Mouse (Mus musculus) midbrain, embryonic 10.5 days (tissue): ENCODE data around the gene Tead3. TPM values are rescaled to one million over a fixed set of nuclear protein-coding genes. Genes with fewer than 3 reads are reported as not detected.

Experiments used
- DNase-seq: peaks from one replicate; pipeline ENCODE4 v3.0.0-alpha.2; 2017; ENCODE audit warnings: low spot score
- H3K27ac ChIP-seq: fragments of 300-500 bp; sonication (generic); replicated peaks from 2 replicates; pipeline ENCODE4 v1.5.1; 2016; ENCODE audit warnings: mild to moderate bottlenecking
- H3K27me3 ChIP-seq: fragments of 300-500 bp; sonication (generic); 2 replicates; pipeline ENCODE4 v1.6.1; 2016; ENCODE audit warnings: low read depth, mild to moderate bottlenecking; ENCODE audit not compliant: poor library complexity, severe bottlenecking
- H3K36me3 ChIP-seq: fragments of 300-500 bp; sonication (generic); 2 replicates; pipeline ENCODE4 v1.6.1; 2016; ENCODE audit warnings: mild to moderate bottlenecking, moderate library complexity
- H3K4me1 ChIP-seq: fragments of 300-500 bp; sonication (generic); 2 replicates; pipeline ENCODE4 v1.6.1; 2016
- H3K4me3 ChIP-seq: fragments of 300-500 bp; sonication (generic); 2 replicates; pipeline ENCODE4 v1.5.1; 2016; ENCODE audit warnings: mild to moderate bottlenecking, moderate library complexity
- H3K9me3 ChIP-seq: fragments of 300-500 bp; sonication (generic); replicated peaks from 2 replicates; pipeline ENCODE4 v1.6.1; 2016; ENCODE audit warnings: mild to moderate bottlenecking
- WGBS: fragments of 180-500 bp; shearing (Covaris S2); methylation state at CpG from one replicate; pipeline ENCODE4 v1.1.7; 2016; 5-methylcytosine and 5-hydroxymethylcytosine counted together
- polyA plus RNA-seq: library from polyadenylated mRNA; unstranded; fragments of >200 nt; fragmentation: Nextera tagmentation; extraction: Ambion mirVana; gene quantifications from 2 replicates; pipeline ENCODE4 v1.2.1, GENCODE M21; 2016

Tead3 gene
- 5.0 and 5.2 TPM in 2 replicates for polyA plus RNA-seq

DNA sequence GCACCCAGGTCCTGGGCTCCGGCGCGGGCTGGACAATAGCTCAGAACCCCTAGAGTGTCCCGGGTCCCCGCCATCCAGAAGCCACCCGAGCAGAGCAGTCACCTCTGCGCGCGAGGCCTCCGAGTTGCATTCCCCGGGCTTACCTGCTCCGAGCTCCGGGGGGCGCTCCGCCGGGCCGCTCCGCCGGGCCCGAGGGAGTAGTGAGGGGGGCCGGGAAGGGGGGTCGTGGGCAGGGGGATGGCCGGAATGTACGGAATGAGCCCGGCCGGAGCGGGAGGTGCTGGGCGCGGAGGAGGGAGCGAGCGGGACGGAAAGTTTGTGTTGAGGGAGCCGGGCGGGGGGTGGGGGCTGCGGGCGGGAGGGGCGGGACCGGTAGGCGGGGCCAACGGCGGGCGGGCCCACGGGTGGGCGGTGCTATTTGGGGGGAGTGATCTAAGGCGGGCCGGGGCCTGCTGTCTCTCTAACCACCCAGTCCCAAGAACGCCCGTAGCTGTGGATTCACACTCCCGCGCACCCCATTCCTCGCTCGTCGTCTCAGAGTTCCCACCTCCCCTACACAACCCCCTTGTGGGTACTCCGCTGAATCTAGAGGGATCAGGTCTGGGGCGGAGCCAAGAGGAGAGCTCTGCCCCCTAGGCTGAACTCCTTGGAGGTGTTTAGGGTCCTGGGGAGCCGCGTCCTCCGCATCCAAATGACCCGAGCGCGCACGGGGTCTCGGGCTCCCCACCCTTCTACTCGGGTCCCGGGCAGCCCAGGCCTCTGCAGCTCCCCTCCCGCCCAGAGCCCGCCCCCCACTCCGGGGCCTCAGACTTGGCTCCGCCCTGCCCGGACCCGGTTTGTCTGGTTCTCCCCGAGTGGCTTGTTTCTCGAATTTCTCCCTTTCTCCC, at the start of gene Tead3:
TSS of gene Tead3 (minus strand) at position 352 of the 887 bp plus-strand sequence.
- peak; percentile 88 for DNase-seq

DNA sequence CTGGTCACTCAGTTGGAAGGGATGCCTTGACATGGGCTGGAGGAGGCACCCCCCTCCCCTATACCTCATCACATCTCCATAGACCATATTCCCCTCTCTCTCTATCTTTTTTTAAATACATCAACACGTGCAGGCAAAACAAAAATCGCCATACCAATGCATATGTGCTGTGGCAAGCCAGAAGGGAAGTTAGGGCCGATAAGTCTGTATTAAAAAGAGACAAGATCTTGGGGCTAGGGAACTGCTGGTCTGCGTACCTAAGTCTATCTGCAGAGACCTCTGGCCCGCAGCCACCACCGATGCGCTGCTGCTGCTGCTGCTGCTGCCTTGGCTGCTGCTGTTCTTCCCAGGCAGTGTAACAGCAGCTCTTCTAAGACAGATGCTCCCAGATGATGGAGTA, 44.4 kb upstream of the Tead3 start:
- H3K9me3 ChIP-seq = no peaks in the 10 kb centered on the region
- H3K27ac ChIP-seq = no peak overlapping the region
- H3K27me3 ChIP-seq = no peaks in the 10 kb centered on the region
- no peak overlapping the region for H3K4me3 ChIP-seq
- H3K4me1 ChIP-seq = peaks cover 10% of the 10 kb centered on the region
- DNase-seq = no peak
- H3K36me3 ChIP-seq = peaks cover 29% of the 10 kb centered on the region
- WGBS = 87% methylated on average over 7 of the region's 7 CpGs

More for the DNA sequence above, at the start of gene Tead3:
- Histone ChIP-seq H3K27me3 (peaks cover 74% of the 10 kb centered on the region), H3K36me3 (no peaks in the 10 kb centered on the region), H3K27ac (peak within 1 kb of the TSS; percentile 91), H3K4me1 (peaks cover 59% of the 10 kb centered on the region), H3K4me3 (peak within 1 kb of the TSS; percentile 85), H3K9me3 (no peaks in the 10 kb centered on the region)
- under 1% methylated on average over 71 of the region's 73 CpGs for WGBS

DNA sequence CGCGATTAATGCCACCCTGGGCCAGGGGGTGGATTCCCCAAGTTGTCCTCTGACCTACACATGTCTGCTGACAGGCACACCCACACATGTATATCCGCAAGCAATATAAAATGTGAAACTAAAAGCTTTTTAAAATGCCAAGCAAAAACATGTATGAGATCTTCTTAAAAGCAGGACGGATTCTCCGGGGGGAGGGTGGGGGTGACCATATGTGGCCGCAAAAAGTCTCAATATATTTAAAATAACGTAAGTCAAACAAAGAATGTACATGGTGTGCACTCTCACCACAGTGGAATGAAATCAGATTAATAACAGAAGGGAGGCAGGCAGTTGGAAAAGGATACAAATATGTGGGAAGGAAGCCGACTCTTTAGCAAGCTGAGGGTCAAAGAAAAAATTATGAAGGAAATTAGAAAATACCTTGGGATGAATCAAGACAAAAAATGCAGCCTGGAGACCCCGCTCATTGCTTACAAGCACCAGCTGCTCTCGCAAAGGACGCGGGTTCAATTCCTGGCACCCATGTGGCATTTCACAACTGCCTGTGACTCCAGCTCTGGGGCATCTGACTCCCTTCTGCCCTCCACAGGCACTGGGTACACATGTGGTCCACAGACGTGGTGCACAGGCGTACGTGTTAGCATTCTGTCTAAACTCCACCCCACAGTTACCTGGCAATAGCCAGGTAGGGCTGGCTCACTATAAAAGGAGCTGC, 43.6 kb upstream of the Tead3 start:
- Histone ChIP-seq H3K27me3 (0 out of 2 replicates have a peak, but pooled peaks cover 4% of the 10 kb centered on the region), H3K9me3 (no peaks in the 10 kb centered on the region), H3K4me3 (no peak overlapping the region), H3K27ac (no peak overlapping the region), H3K4me1 (peaks cover 10% of the 10 kb centered on the region), H3K36me3 (peaks cover 21% of the 10 kb centered on the region)
- DNase-seq = no peak
- WGBS = 89% methylated on average over 15 of the region's 15 CpGs

DNA sequence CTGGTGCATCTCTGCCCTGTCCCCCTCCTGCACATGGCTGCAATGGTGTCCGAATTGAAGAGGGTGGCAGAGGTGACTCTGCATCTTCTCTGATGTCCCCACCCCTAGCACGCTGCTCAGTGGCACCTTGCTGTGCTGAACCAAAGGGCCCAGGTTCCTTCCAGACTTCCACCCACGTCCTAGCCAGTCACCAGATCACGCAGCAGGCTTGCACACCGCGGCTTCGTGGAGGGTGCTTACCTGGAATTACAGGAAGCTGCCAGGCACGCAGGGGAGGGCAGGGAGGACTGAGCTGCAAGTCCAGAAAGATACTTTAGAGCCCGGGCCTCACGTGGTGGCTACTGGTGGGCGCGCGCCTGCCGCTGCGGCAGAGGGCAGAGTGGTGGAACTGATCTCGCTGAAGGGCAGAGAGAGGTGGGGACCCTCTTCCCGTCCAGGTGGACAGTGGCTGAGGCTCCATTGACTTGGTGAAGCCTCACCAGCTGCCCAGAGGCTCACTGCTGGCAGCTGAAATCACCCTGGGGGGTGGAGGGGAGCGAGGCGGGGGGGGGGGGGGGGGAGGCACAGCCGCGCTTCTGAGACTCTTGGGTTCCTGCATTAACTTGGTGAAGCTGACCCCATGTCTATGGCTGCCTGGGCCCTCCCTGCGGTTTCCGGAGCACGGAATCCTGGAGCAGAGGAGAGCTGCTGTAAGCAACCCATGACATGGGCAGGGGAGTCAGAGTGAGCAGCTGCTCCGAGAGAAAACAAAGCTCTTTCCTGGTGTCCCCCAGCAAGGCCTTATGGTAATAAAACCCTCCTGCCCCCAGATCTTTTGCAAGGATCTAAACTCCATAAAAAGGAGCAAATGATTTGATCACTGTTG, 41.2 kb upstream of the Tead3 start:
- 11% methylated on average over 22 of the region's 25 CpGs for WGBS
- DNase-seq = peak; percentile 21
- no peaks in the 10 kb centered on the region for H3K36me3 ChIP-seq
- peaks cover 25% of the 10 kb centered on the region for H3K27me3 ChIP-seq
- no peak overlapping the region; the same call in 1 of the 2 replicates for H3K27ac ChIP-seq
- H3K9me3 ChIP-seq = no peaks in the 10 kb centered on the region
- peaks cover 17% of the 10 kb centered on the region for H3K4me1 ChIP-seq
- peak overlapping the region; percentile 23 for H3K4me3 ChIP-seq

DNA sequence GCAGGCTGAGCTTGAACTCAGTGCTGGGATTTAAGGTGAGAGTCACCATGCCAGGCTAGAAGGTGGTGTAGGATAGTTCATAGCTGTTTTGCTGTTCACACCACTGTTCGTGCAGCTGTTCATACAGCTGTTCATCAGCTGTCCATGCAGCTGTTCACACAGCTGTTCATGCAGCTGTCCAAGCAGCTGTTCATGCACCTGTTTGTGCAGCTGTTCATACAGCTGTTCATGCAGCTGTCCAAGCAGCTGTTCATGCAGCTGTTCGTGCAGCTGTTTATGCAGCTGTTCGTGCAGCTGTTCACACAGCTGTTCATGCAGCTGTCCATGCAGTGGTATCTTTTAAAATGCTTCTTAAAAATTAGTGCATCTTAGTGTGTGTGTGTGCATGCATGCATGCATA, 37.9 kb upstream of the Tead3 start:
- Histone ChIP-seq H3K4me1 (peaks cover 24% of the 10 kb centered on the region), H3K27ac (no peak overlapping the region), H3K27me3 (peaks cover 38% of the 10 kb centered on the region), H3K36me3 (no peaks in the 10 kb centered on the region), H3K9me3 (no peaks in the 10 kb centered on the region), H3K4me3 (no peak overlapping the region)
- 86% methylated on average over 3 of the region's 3 CpGs for WGBS
- no peak for DNase-seq

DNA sequence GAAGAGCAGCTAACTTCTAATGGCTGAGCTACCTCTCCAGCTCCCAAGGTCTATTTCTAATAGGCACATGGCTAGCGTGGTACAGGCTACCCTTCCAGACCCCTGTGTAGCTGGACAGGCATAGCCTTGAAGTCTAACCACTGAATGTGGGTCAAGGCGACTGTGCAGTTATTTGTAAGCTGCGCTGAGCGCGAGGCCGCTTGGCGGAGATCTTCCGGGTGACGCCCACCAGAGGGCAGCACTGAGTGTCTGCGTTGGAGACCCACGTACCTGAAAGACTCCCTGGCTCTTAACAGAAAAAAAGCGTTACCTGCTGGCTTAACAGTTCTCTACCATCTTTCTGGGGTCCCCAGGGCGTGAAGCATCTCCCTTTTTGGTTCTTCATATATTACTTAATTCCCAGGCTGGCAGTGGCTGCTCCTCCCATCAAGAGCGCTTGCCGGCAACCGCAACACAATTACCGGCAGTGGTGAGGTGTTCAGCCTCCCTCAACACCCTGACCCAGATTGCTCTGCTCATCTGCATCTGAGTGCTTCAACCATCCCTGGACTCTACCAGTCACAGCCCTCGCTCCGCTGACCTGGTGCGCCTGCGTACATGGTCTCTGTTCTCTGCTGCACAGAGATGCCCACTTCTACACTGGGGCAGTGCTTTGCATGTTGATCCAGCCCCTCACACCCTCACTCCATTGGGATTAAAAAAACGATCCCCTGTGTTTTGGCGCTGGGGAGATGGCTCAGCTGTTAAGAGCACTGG, 35.7 kb upstream of the Tead3 start:
- WGBS = 4% methylated on average over 23 of the region's 23 CpGs
- peak overlapping the region; percentile 27; the same call in 1 of the 2 replicates for H3K4me3 ChIP-seq
- H3K27me3 ChIP-seq = peaks cover 38% of the 10 kb centered on the region
- peak; percentile 83 for DNase-seq
- no peak overlapping the region for H3K27ac ChIP-seq
- H3K36me3 ChIP-seq = no peaks in the 10 kb centered on the region
- H3K4me1 ChIP-seq = peaks cover 14% of the 10 kb centered on the region
- no peaks in the 10 kb centered on the region for H3K9me3 ChIP-seq

DNA sequence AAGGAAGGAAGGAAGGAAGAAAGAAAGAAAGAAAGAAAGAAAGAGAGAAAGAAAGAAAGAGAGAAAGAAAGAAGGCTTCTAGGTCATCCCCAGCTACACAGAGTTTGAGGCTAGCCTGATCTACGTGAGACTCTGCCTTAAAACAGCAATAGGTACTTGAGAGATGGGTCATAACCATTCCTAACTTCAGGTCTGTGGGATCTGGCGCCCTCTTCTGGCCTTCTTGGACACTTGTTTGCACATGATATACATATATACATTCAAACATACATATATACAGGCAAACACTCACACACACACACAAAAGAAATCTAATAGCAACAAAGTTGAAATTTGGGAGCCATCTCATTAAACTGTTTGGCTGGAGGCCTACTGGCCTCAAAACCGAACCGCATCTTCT, 33.7 kb upstream of the Tead3 start:
- Histone ChIP-seq H3K27ac (no peak overlapping the region), H3K4me1 (peaks cover 26% of the 10 kb centered on the region), H3K9me3 (no peaks in the 10 kb centered on the region), H3K4me3 (no peak overlapping the region), H3K27me3 (peaks cover 48% of the 10 kb centered on the region), H3K36me3 (no peaks in the 10 kb centered on the region)
- WGBS = 62% methylated on average over 4 of the region's 4 CpGs
- DNase-seq = no peak

DNA sequence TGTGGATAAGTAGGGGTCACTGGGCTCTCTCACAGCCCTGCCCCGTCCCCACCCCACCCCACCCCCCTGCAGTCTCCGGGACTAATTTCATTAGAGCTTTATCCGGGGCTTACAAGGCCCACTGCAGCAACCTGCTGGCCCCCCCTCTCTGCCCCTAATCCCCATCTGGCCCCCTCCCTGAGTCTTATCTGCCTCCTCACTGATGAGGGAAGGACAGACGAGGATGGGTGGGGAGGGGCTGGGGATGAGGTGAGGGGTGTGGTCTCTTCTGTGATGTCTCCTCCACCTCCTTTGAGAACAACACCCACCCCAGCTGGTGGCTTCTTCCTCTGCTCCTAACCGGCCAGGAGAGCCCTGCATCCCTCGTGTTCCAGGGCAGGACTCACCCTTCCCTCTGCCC, 29.6 kb upstream of the Tead3 start:
- no peaks in the 10 kb centered on the region for H3K36me3 ChIP-seq
- H3K4me1 ChIP-seq = peaks cover 16% of the 10 kb centered on the region
- no peak for DNase-seq
- H3K27me3 ChIP-seq = peaks cover 37% of the 10 kb centered on the region
- no peaks in the 10 kb centered on the region for H3K9me3 ChIP-seq
- WGBS = 2% methylated on average over 6 of the region's 6 CpGs
- 0 out of 2 replicates have a peak overlapping the region, but pooled peaks have one; percentile 23 for H3K27ac ChIP-seq
- H3K4me3 ChIP-seq = no peak overlapping the region

DNA sequence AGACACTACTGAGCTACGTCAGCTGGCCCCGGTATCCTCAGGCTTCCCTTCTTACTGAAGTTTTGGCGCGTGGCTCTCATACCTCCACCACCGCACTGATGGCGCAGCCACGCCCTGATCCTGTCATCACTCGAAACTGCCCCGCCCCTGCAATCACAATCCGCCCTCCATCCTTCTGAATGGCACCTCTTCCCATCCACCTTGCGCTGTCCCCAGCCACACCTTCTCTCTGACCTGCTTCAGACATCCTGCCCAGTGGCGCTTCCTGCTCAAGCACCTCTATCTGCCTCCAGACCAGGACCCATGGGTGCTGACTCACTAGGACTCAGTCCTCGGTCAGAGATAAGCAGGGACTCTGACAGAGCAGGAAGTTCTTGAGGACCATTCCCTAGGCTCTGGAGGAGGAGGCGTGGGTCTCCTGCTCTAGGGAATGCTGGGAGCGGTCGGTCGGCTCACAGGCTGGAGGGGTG, 25.0 kb upstream of the Tead3 start:
- DNase-seq = no peak
- peaks cover 24% of the 10 kb centered on the region for H3K4me1 ChIP-seq
- H3K27me3 ChIP-seq = peaks cover 48% of the 10 kb centered on the region
- H3K27ac ChIP-seq = no peak overlapping the region
- no peak overlapping the region for H3K4me3 ChIP-seq
- H3K36me3 ChIP-seq = no peaks in the 10 kb centered on the region
- WGBS = 13% methylated on average over 17 of the region's 17 CpGs
- H3K9me3 ChIP-seq = no peaks in the 10 kb centered on the region

DNA sequence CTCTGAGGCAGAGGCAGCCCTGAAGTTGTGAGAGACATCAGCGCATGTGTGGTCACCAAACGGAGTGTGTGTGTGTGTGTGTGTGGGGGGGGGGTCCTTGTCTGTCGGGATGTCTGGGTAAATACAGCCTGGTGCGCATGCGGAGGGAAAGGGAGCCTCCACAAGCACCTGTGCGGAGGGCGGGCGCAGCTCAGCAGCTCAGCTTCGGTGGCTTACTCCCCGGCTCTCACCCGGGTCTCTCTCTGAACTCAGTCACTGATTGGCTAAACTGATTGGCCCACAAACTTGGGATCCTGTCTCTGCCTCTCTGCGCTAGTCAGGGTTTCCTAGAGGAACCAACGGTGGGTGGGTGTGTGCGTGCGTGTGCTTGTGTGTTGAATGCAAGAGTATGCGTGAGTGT, 23.9 kb upstream of the Tead3 start:
- Histone ChIP-seq H3K36me3 (no peaks in the 10 kb centered on the region), H3K4me1 (peaks cover 15% of the 10 kb centered on the region), H3K9me3 (no peaks in the 10 kb centered on the region), H3K27ac (no peak overlapping the region), H3K27me3 (peaks cover 42% of the 10 kb centered on the region), H3K4me3 (no peak overlapping the region)
- WGBS = 21% methylated on average over 16 of the region's 16 CpGs
- no peak for DNase-seq

DNA sequence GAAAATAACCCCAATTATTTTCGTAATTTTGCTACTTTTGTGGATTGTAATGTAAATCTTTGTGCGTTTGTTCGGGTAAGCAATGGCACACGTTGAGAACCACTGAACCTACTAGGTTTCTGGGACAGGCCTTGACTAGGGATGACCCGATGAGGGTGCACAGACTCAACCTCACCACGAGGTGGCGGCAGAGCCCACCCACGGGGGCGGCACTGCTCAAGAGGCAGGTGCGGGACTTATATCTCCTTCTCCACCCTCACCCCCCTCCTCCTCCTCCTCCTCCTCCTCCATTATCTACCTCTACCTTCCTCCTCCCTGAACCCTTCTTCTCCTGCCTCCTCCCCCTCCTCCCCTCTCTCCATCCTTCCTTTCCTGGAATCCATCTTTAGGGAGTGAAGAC, 23.2 kb upstream of the Tead3 start:
- Histone ChIP-seq H3K9me3 (no peaks in the 10 kb centered on the region), H3K27ac (no peak overlapping the region), H3K36me3 (no peaks in the 10 kb centered on the region), H3K4me1 (peaks cover 15% of the 10 kb centered on the region), H3K27me3 (peaks cover 42% of the 10 kb centered on the region), H3K4me3 (no peak overlapping the region)
- peak; percentile 49 for DNase-seq
- 12% methylated on average over 10 of the region's 10 CpGs for WGBS
